Mouse (Mus musculus): ENCODE data around the gene Fam181a. TPM values are rescaled to one million over a fixed set of nuclear protein-coding genes. Genes with fewer than 3 reads are reported as not detected.

The Fam181a gene
- polyA plus RNA-seq, 1 experiment from 2014 or later: not detected

- Histone ChIP-seq H3K4me3 (ENCODE audit: low read length) (no peak overlapping the region), H3K4me2 (replicated peaks; ENCODE audit: low read depth, low read length) (no peak overlapping the region), H3K27me3 (ENCODE audit: insufficient read depth, low read length) (peaks cover 14% of the 10 kb centered on the region), H3K9ac (replicated peaks; ENCODE audit: low read length) (no peak overlapping the region), H3K27ac (ENCODE audit: low read length) (no peak overlapping the region), H3K4me1 (ENCODE audit: insufficient read depth, low read length) (peaks cover 4% of the 10 kb centered on the region; the same call in 1 of the 2 replicates), H3K36me3 (ENCODE audit: insufficient read depth, low read length) (no peaks in the 10 kb centered on the region), H3K9me3 (ENCODE audit: low read length) (no peaks in the 10 kb centered on the region)
- WGBS: 58% methylated on average over 7 of the region's 7 CpGs
- ATAC-seq (ENCODE audit: low FRiP score, low TSS enrichment): no peak
Measured at GRCm38 (mm10) chr12:103328448-103329191, 17.8 kb downstream of the Fam181a start.

- no peak overlapping the region for H3K9ac ChIP-seq (replicated peaks; ENCODE audit: low read length)
- no peaks in the 10 kb centered on the region for H3K4me1 ChIP-seq (ENCODE audit: insufficient read depth, low read length)
- no peak for ATAC-seq (ENCODE audit: low FRiP score, low TSS enrichment)
- no peaks in the 10 kb centered on the region for H3K27me3 ChIP-seq (ENCODE audit: insufficient read depth, low read length)
- no peak overlapping the region for H3K4me2 ChIP-seq (replicated peaks; ENCODE audit: low read depth, low read length)
- no peak overlapping the region for H3K4me3 ChIP-seq (ENCODE audit: low read length)
- 35% methylated on average over 4 of the region's 4 CpGs for WGBS
- H3K36me3 ChIP-seq (ENCODE audit: insufficient read depth, low read length): no peaks in the 10 kb centered on the region
- H3K27ac ChIP-seq (ENCODE audit: low read length): no peak overlapping the region
- H3K9me3 ChIP-seq (ENCODE audit: low read length): no peaks in the 10 kb centered on the region
Measured at GRCm38 (mm10) chr12:103331491-103331890, 20.7 kb downstream of the Fam181a start.

- H3K4me2 ChIP-seq (replicated peaks; ENCODE audit: low read depth, low read length): no peak overlapping the region
- no peak overlapping the region for H3K4me3 ChIP-seq (ENCODE audit: low read length)
- ATAC-seq (ENCODE audit: low FRiP score, low TSS enrichment): no peak
- H3K36me3 ChIP-seq (ENCODE audit: insufficient read depth, low read length): no peaks in the 10 kb centered on the region
- no peak overlapping the region for H3K9ac ChIP-seq (replicated peaks; ENCODE audit: low read length)
- H3K27ac ChIP-seq (ENCODE audit: low read length): no peak overlapping the region
- no peaks in the 10 kb centered on the region for H3K9me3 ChIP-seq (ENCODE audit: low read length)
- no peaks in the 10 kb centered on the region for H3K27me3 ChIP-seq (ENCODE audit: insufficient read depth, low read length)
- 0 out of 2 replicates have a peak, but pooled peaks cover 3% of the 10 kb centered on the region for H3K4me1 ChIP-seq (ENCODE audit: insufficient read depth, low read length)
- 86% methylated on average over 2 of the region's 2 CpGs for WGBS
Measured at GRCm38 (mm10) chr12:103332879-103333278, 22.1 kb downstream of the Fam181a start.

GRCm38 (mm10) chr12:103333426-103333825, 22.7 kb downstream of the Fam181a start:
- 96% methylated on average over 15 of the region's 15 CpGs for WGBS
- ATAC-seq (ENCODE audit: low FRiP score, low TSS enrichment): no peak
- no peaks in the 10 kb centered on the region for H3K36me3 ChIP-seq (ENCODE audit: insufficient read depth, low read length)

GRCm38 (mm10) chr12:103336766-103337165, 26.0 kb downstream of the Fam181a start:
- no peak for ATAC-seq (ENCODE audit: low FRiP score, low TSS enrichment)
- Histone ChIP-seq H3K9me3 (ENCODE audit: low read length) (no peaks in the 10 kb centered on the region), H3K27ac (ENCODE audit: low read length) (no peak overlapping the region), H3K4me2 (replicated peaks; ENCODE audit: low read depth, low read length) (no peak overlapping the region), H3K27me3 (ENCODE audit: insufficient read depth, low read length) (no peaks in the 10 kb centered on the region), H3K9ac (replicated peaks; ENCODE audit: low read length) (no peak overlapping the region), H3K36me3 (ENCODE audit: insufficient read depth, low read length) (no peaks in the 10 kb centered on the region), H3K4me1 (ENCODE audit: insufficient read depth, low read length) (0 out of 2 replicates have a peak, but pooled peaks cover 4% of the 10 kb centered on the region), H3K4me3 (ENCODE audit: low read length) (no peak overlapping the region)
- WGBS: 84% methylated on average over 3 of the region's 3 CpGs

More at GRCm38 (mm10) chr12:103333426-103333825, 22.7 kb downstream of the Fam181a start:
- Histone ChIP-seq H3K9ac (replicated peaks; ENCODE audit: low read length) (no peak overlapping the region), H3K4me2 (replicated peaks; ENCODE audit: low read depth, low read length) (no peak overlapping the region), H3K9me3 (ENCODE audit: low read length) (no peaks in the 10 kb centered on the region), H3K4me1 (ENCODE audit: insufficient read depth, low read length) (0 out of 2 replicates have a peak, but pooled peaks cover 4% of the 10 kb centered on the region), H3K27me3 (ENCODE audit: insufficient read depth, low read length) (no peaks in the 10 kb centered on the region), H3K4me3 (ENCODE audit: low read length) (no peak overlapping the region), H3K27ac (ENCODE audit: low read length) (no peak overlapping the region)

- Histone ChIP-seq H3K4me2 (replicated peaks; ENCODE audit: low read depth, low read length) (no peak overlapping the region), H3K9ac (replicated peaks; ENCODE audit: low read length) (no peak overlapping the region), H3K9me3 (ENCODE audit: low read length) (no peaks in the 10 kb centered on the region), H3K4me1 (ENCODE audit: insufficient read depth, low read length) (0 out of 2 replicates have a peak, but pooled peaks cover 4% of the 10 kb centered on the region), H3K4me3 (ENCODE audit: low read length) (no peak overlapping the region), H3K27ac (ENCODE audit: low read length) (no peak overlapping the region), H3K27me3 (ENCODE audit: insufficient read depth, low read length) (no peaks in the 10 kb centered on the region), H3K36me3 (ENCODE audit: insufficient read depth, low read length) (no peaks in the 10 kb centered on the region)
- WGBS: 67% methylated on average over 14 of the region's 14 CpGs
- peak; percentile 44; the same call in 1 of the 2 replicates for ATAC-seq (ENCODE audit: low FRiP score, low TSS enrichment)
Measured at GRCm38 (mm10) chr12:103338162-103338798, 27.5 kb downstream of the Fam181a start.

GRCm38 (mm10) chr12:103341212-103341611, 30.4 kb downstream of the Fam181a start:
- Histone ChIP-seq H3K9ac (replicated peaks; ENCODE audit: low read length) (no peak overlapping the region), H3K4me3 (ENCODE audit: low read length) (no peak overlapping the region), H3K27ac (ENCODE audit: low read length) (no peak overlapping the region), H3K4me1 (ENCODE audit: insufficient read depth, low read length) (0 out of 2 replicates have a peak, but pooled peaks cover 4% of the 10 kb centered on the region), H3K4me2 (replicated peaks; ENCODE audit: low read depth, low read length) (no peak overlapping the region), H3K9me3 (ENCODE audit: low read length) (no peaks in the 10 kb centered on the region), H3K36me3 (ENCODE audit: insufficient read depth, low read length) (no peaks in the 10 kb centered on the region), H3K27me3 (ENCODE audit: insufficient read depth, low read length) (no peaks in the 10 kb centered on the region)
- ATAC-seq (ENCODE audit: low FRiP score, low TSS enrichment): no peak
- WGBS: 73% methylated on average over 5 of the region's 5 CpGs

- no peaks in the 10 kb centered on the region for H3K27me3 ChIP-seq (ENCODE audit: insufficient read depth, low read length)
- H3K36me3 ChIP-seq (ENCODE audit: insufficient read depth, low read length): no peaks in the 10 kb centered on the region
- peaks cover 8% of the 10 kb centered on the region for H3K4me1 ChIP-seq (ENCODE audit: insufficient read depth, low read length)
- WGBS: 54% methylated on average over 8 of the region's 8 CpGs
- no peaks in the 10 kb centered on the region for H3K9me3 ChIP-seq (ENCODE audit: low read length)
- no peak overlapping the region for H3K27ac ChIP-seq (ENCODE audit: low read length)
- H3K4me3 ChIP-seq (ENCODE audit: low read length): no peak overlapping the region
- no peak overlapping the region for H3K4me2 ChIP-seq (replicated peaks; ENCODE audit: low read depth, low read length)
- ATAC-seq (ENCODE audit: low FRiP score, low TSS enrichment): no peak
- no peak overlapping the region for H3K9ac ChIP-seq (replicated peaks; ENCODE audit: low read length)
Measured at GRCm38 (mm10) chr12:103343456-103343855, 32.7 kb downstream of the Fam181a start.

GRCm38 (mm10) chr12:103344934-103345333, 34.2 kb downstream of the Fam181a start:
- no peaks in the 10 kb centered on the region for H3K36me3 ChIP-seq (ENCODE audit: insufficient read depth, low read length)
- H3K27ac ChIP-seq (ENCODE audit: low read length): no peak overlapping the region
- ATAC-seq (ENCODE audit: low FRiP score, low TSS enrichment): no peak
- WGBS: 79% methylated on average over 7 of the region's 7 CpGs
- H3K4me1 ChIP-seq (ENCODE audit: insufficient read depth, low read length): peaks cover 8% of the 10 kb centered on the region
- H3K4me2 ChIP-seq (replicated peaks; ENCODE audit: low read depth, low read length): no peak overlapping the region
- H3K27me3 ChIP-seq (ENCODE audit: insufficient read depth, low read length): no peaks in the 10 kb centered on the region
- H3K4me3 ChIP-seq (ENCODE audit: low read length): no peak overlapping the region
- no peak overlapping the region for H3K9ac ChIP-seq (replicated peaks; ENCODE audit: low read length)
- no peaks in the 10 kb centered on the region for H3K9me3 ChIP-seq (ENCODE audit: low read length)

GRCm38 (mm10) chr12:103346945-103347344, 36.2 kb downstream of the Fam181a start:
- Histone ChIP-seq H3K4me2 (replicated peaks; ENCODE audit: low read depth, low read length) (no peak overlapping the region), H3K4me3 (ENCODE audit: low read length) (no peak overlapping the region), H3K9me3 (ENCODE audit: low read length) (0 out of 2 replicates have a peak, but pooled peaks cover 2% of the 10 kb centered on the region), H3K36me3 (ENCODE audit: insufficient read depth, low read length) (no peaks in the 10 kb centered on the region), H3K4me1 (ENCODE audit: insufficient read depth, low read length) (peaks cover 8% of the 10 kb centered on the region), H3K27me3 (ENCODE audit: insufficient read depth, low read length) (no peaks in the 10 kb centered on the region), H3K27ac (ENCODE audit: low read length) (no peak overlapping the region), H3K9ac (replicated peaks; ENCODE audit: low read length) (no peak overlapping the region)
- WGBS: 68% methylated on average over 8 of the region's 8 CpGs
- no peak for ATAC-seq (ENCODE audit: low FRiP score, low TSS enrichment)
